Mouse (Mus musculus): ENCODE data around the gene Ptk7. TPM values are rescaled to one million over a fixed set of nuclear protein-coding genes. Genes with fewer than 3 reads are reported as not detected.

Ptk7 gene
- total RNA-seq (2021): 1 to 10 TPM; 8.3 to 9.4 TPM
- long read RNA-seq, experiment 1, full-length matches to known transcripts: 2 of 3 reads
- long read RNA-seq, experiment 1, partial matches to known transcripts: 0 of 3 reads
- long read RNA-seq, experiment 1, other reads (novel, unspliced or antisense): 1 of 3 reads
- long read RNA-seq, experiment 2, full-length matches to known transcripts: 3 of 4 reads
- long read RNA-seq, experiment 2, partial matches to known transcripts: 1 of 4 reads
- long read RNA-seq, experiment 2, other reads (novel, unspliced or antisense): 0 of 4 reads

- Histone ChIP-seq H3K4me3 (peak within 1 kb of the TSS; percentile 63), H3K27ac (peak within 1 kb of the TSS; percentile 64)
- intact Hi-C loops (cut with DNase I): no loop called here
- TF ChIP-seq CTCF (IDR thresholded peaks at IDR 0.05): no peak
- peak; percentile 72 to 81 for DNase-seq (ENCODE audit: extremely low spot score in 1 of 2, low spot score in 2 of 2)
Observed at GRCm38 (mm10) chr17:46628791-46629684, at the start of gene Ptk7. Gene Ptk7, minus strand, starts transcription at chr17:46629504.

- H3K27ac ChIP-seq: no peak overlapping the region
- peak overlapping the region; percentile 96; the same call in 1 of the 2 replicates for H3K4me3 ChIP-seq
- DNase-seq (ENCODE audit: extremely low spot score in 1 of 2, low spot score in 2 of 2): no peak
- no peak for TF ChIP-seq CTCF (IDR thresholded peaks at IDR 0.05)
- intact Hi-C loops (cut with DNase I): no loop called here
Observed at GRCm38 (mm10) chr17:46678911-46679310, 49.6 kb upstream of the Ptk7 start.

- Histone ChIP-seq H3K27ac (no peak within 1 kb of the TSS), H3K4me3 (peak within 1 kb of the TSS; percentile 96)
- TF ChIP-seq CTCF (IDR thresholded peaks at IDR 0.05): no peak
- intact Hi-C loops (cut with DNase I): no loop called here
- no peak for DNase-seq (ENCODE audit: extremely low spot score in 1 of 2, low spot score in 2 of 2)
Observed at GRCm38 (mm10) chr17:46678416-46678815, 49.1 kb upstream of the Ptk7 start, which contains the start of gene Mea1. Gene Mea1, plus strand, starts transcription at chr17:46678793.

GRCm38 (mm10) chr17:46674530-46675283 lies 45.4 kb upstream of the Ptk7 start:
- peak overlapping the region; percentile 79 for H3K27ac ChIP-seq
- peak overlapping the region; percentile 63 for H3K4me3 ChIP-seq
- intact Hi-C loops (cut with DNase I): loop anchor here (2.0 kb wide), 1 partner anchor 24 kb away; the partner anchor contains the start of gene Cul7
- no peak for TF ChIP-seq CTCF (IDR thresholded peaks at IDR 0.05)
- no peak for DNase-seq (ENCODE audit: extremely low spot score in 1 of 2, low spot score in 2 of 2)

- peak within 1 kb of the TSS; percentile 63 for H3K4me3 ChIP-seq
- no peak for TF ChIP-seq CTCF (IDR thresholded peaks at IDR 0.05)
- H3K27ac ChIP-seq: peak within 1 kb of the TSS; percentile 79
- intact Hi-C loops (cut with DNase I): loop anchor here (2.0 kb wide), 1 partner anchor 23 kb away; the partner anchor contains the start of gene Cul7
- peak; percentile 85 to 88 for DNase-seq (ENCODE audit: extremely low spot score in 1 of 2, low spot score in 2 of 2)
Observed at GRCm38 (mm10) chr17:46673850-46674529, 44.7 kb upstream of the Ptk7 start, which contains the start of gene Rrp36. Gene Rrp36, minus strand, starts transcription at chr17:46674352.

GRCm38 (mm10) chr17:46669911-46670310 lies 40.6 kb upstream of the Ptk7 start:
- intact Hi-C loops (cut with DNase I): no loop called here
- TF ChIP-seq CTCF (IDR thresholded peaks at IDR 0.05): no peak
- no peak for DNase-seq (ENCODE audit: extremely low spot score in 1 of 2, low spot score in 2 of 2)
- Histone ChIP-seq H3K27ac (no peak overlapping the region), H3K4me3 (no peak overlapping the region)

GRCm38 (mm10) chr17:46667712-46668111 lies 38.4 kb upstream of the Ptk7 start:
- intact Hi-C loops (cut with DNase I): no loop called here
- TF ChIP-seq CTCF (IDR thresholded peaks at IDR 0.05): no peak
- no peak overlapping the region for H3K27ac ChIP-seq
- H3K4me3 ChIP-seq: no peak overlapping the region
- DNase-seq (ENCODE audit: extremely low spot score in 1 of 2, low spot score in 2 of 2): no peak

GRCm38 (mm10) chr17:46662730-46663129 lies 33.4 kb upstream of the Ptk7 start:
- intact Hi-C loops (cut with DNase I): no loop called here
- Histone ChIP-seq H3K27ac (no peak overlapping the region), H3K4me3 (no peak overlapping the region)
- TF ChIP-seq CTCF (IDR thresholded peaks at IDR 0.05): no peak
- DNase-seq (ENCODE audit: extremely low spot score in 1 of 2, low spot score in 2 of 2): no peak

- no peak for TF ChIP-seq CTCF (IDR thresholded peaks at IDR 0.05)
Observed at GRCm38 (mm10) chr17:46661981-46662380, 32.7 kb upstream of the Ptk7 start.

GRCm38 (mm10) chr17:46661351-46661750 lies 32.0 kb upstream of the Ptk7 start:
- intact Hi-C loops (cut with DNase I): no loop called here
- Histone ChIP-seq H3K4me3 (no peak overlapping the region), H3K27ac (no peak overlapping the region)
- DNase-seq (ENCODE audit: extremely low spot score in 1 of 2, low spot score in 2 of 2): no peak
- TF ChIP-seq CTCF (IDR thresholded peaks at IDR 0.05): no peak

More at GRCm38 (mm10) chr17:46661981-46662380, 32.7 kb upstream of the Ptk7 start:
- intact Hi-C loops (cut with DNase I): no loop called here
- H3K4me3 ChIP-seq: no peak overlapping the region
- no peak overlapping the region for H3K27ac ChIP-seq
- no peak for DNase-seq (ENCODE audit: extremely low spot score in 1 of 2, low spot score in 2 of 2)

- intact Hi-C loops (cut with DNase I): no loop called here
- Histone ChIP-seq H3K4me3 (no peak overlapping the region), H3K27ac (no peak overlapping the region)
- TF ChIP-seq CTCF (IDR thresholded peaks at IDR 0.05): no peak
- DNase-seq (ENCODE audit: extremely low spot score in 1 of 2, low spot score in 2 of 2): no peak
Observed at GRCm38 (mm10) chr17:46656054-46656453, 26.8 kb upstream of the Ptk7 start.

Data from left cerebral cortex, adult 2 months (tissue).